Mouse (Mus musculus) heart, adult 2 months (tissue): ENCODE results near the gene Prokr2. TPM values are rescaled to one million over a fixed set of nuclear protein-coding genes. Genes with fewer than 3 reads are reported as not detected.
"Not testable (repeated sequence)": the region's sequence is repeated elsewhere in the genome, so short reads cannot be mapped to it uniquely, and the experiment has no call there.

Experiments used
- DNase-seq, 2 experiments: peaks; one replicate each; pipeline ENCODE4 v3.0.0; 2021
- H3K27ac ChIP-seq: fragments of 200-600 bp; 2 replicates; pipeline ENCODE4 v1.8.1; 2022
- H3K27me3 ChIP-seq: fragments of 200-500 bp; 2 replicates; pipeline ENCODE4 v1.6.1; 2012; ENCODE audit warnings: mild to moderate bottlenecking, low read length, inconsistent platforms, mixed read lengths; ENCODE audit not compliant: control insufficient read depth, insufficient read depth
- H3K36me3 ChIP-seq: fragments of 200-500 bp; 2 replicates; pipeline ENCODE4 v1.6.1; 2012; ENCODE audit warnings: low read length, inconsistent platforms; ENCODE audit not compliant: control insufficient read depth, insufficient read depth
- H3K4me1 ChIP-seq: fragments of 200-500 bp; 2 replicates; pipeline ENCODE4 v1.6.1; 2011; ENCODE audit warnings: low read length; ENCODE audit not compliant: control insufficient read depth, insufficient read depth
- H3K4me3 ChIP-seq: fragments of 200-600 bp; 2 replicates; pipeline ENCODE4 v1.8.1; 2022
- H3K79me2 ChIP-seq: fragments of 200-500 bp; replicated peaks from 2 replicates; pipeline ENCODE4 v1.6.1; 2012; ENCODE audit warnings: mild to moderate bottlenecking, inconsistent platforms, low read length, moderate library complexity, mixed read lengths; ENCODE audit not compliant: control insufficient read depth, insufficient read depth
- H3K9ac ChIP-seq: fragments of 200-500 bp; 2 replicates; pipeline ENCODE4 v1.6.1; 2012; ENCODE audit warnings: low read depth, mild to moderate bottlenecking, control low read depth, inconsistent platforms, low read length, mixed read lengths
- CTCF ChIP-seq: fragments of 200-600 bp; IDR thresholded peaks from 2 replicates; pipeline ENCODE4 v1.8.1; 2022; ENCODE audit warnings: antibody characterized with exemption, mild to moderate bottlenecking, moderate library complexity
- EP300 ChIP-seq: fragments of 200-500 bp; IDR thresholded peaks from 2 replicates; pipeline ENCODE4 v1.6.1; 2011; ENCODE audit warnings: low read depth, low read length, control low read depth; ENCODE audit not compliant: insufficient read depth
- POLR2A ChIP-seq: fragments of 200-500 bp; IDR thresholded peaks from 2 replicates; pipeline ENCODE4 v1.6.1; 2011; ENCODE audit warnings: mild to moderate bottlenecking, low read depth, low read length, control low read depth; ENCODE audit not compliant: insufficient read depth
- WGBS: fragments of 180-500 bp; shearing (Covaris S2); methylation state at CpG from one replicate; pipeline ENCODE4 v1.1.7; 2018; 5-methylcytosine and 5-hydroxymethylcytosine counted together
- intact Hi-C: fragments of 180-260 bp; cut with DNase I; formaldehyde crosslinking; loops from one replicate; pipeline ENCODE4 v1.15.1; 2025
- polyA plus RNA-seq: library from polyadenylated mRNA; depleted of rRNA; stranded (reverse); fragments of >200 nt; gene quantifications from 2 replicates; pipeline ENCODE4 v1.2.3, GENCODE M21; 2012
- total RNA-seq, 2 experiments: library from RNA; stranded (reverse); gene quantifications; 2 replicates each; pipeline ENCODE4 v1.2.3; 2021

Gene Prokr2
- total and polyA plus RNA-seq, 3 experiments, result 0.04 to 0.11 (median 0.08) TPM

- no peak for TF ChIP-seq POLR2A
- no peak for TF ChIP-seq EP300
- no peak for TF ChIP-seq CTCF
- Histone ChIP-seq H3K27ac (no peak overlapping the region), H3K27me3 (no peaks in the 10 kb centered on the region), H3K9ac (no peak overlapping the region), H3K36me3 (no peaks in the 10 kb centered on the region), H3K4me1 (no peaks in the 10 kb centered on the region), H3K79me2 (no peaks in the 10 kb centered on the region), H3K4me3 (no peak overlapping the region)
- intact Hi-C loops, result no loop called here
- 45% methylated on average over 4 of the region's 4 CpGs for WGBS
- DNase-seq, result no peak
Observed at GRCm38 (mm10) chr2:132323541-132323940, 61.7 kb downstream of the Prokr2 start.

- DNase-seq, result no peak
- TF ChIP-seq POLR2A (no peak), EP300 (no peak), CTCF (no peak)
- Histone ChIP-seq H3K36me3 (no peaks in the 10 kb centered on the region), H3K79me2 (no peaks in the 10 kb centered on the region), H3K27me3 (no peaks in the 10 kb centered on the region), H3K4me1 (no peaks in the 10 kb centered on the region), H3K9ac (no peak overlapping the region), H3K27ac (no peak overlapping the region), H3K4me3 (no peak overlapping the region)
- 74% methylated on average over 5 of the region's 5 CpGs for WGBS
- intact Hi-C loops, result no loop called here
Observed at GRCm38 (mm10) chr2:132320516-132320915, 64.7 kb downstream of the Prokr2 start.

- H3K79me2 ChIP-seq, result no peaks in the 10 kb centered on the region
- no peak overlapping the region for H3K4me3 ChIP-seq
- H3K9ac ChIP-seq, result no peak overlapping the region
- TF ChIP-seq POLR2A, result no peak
- no peak for TF ChIP-seq EP300
- no peak for TF ChIP-seq CTCF
- H3K4me1 ChIP-seq, result no peaks in the 10 kb centered on the region
- H3K36me3 ChIP-seq, result no peaks in the 10 kb centered on the region
- WGBS, result 79% methylated on average over 1 of the region's 1 CpGs
- H3K27ac ChIP-seq, result no peak overlapping the region
- intact Hi-C loops, result loop anchor here (10.0 kb wide), 1 partner anchor 588 kb away; no protein-coding TSS in a partner anchor
- H3K27me3 ChIP-seq, result no peaks in the 10 kb centered on the region
- peak in 1 of 2 experiments; percentile 4 for DNase-seq
Observed at GRCm38 (mm10) chr2:132317178-132317577, 68.1 kb downstream of the Prokr2 start.

GRCm38 (mm10) chr2:132316041-132316808 is 69.0 kb downstream of the Prokr2 start:
- Histone ChIP-seq H3K79me2 (no peaks in the 10 kb centered on the region), H3K27me3 (no peaks in the 10 kb centered on the region), H3K9ac (no peak overlapping the region), H3K36me3 (no peaks in the 10 kb centered on the region), H3K4me1 (no peaks in the 10 kb centered on the region), H3K4me3 (no peak overlapping the region), H3K27ac (no peak overlapping the region)
- WGBS, result 40% methylated on average over 8 of the region's 8 CpGs
- intact Hi-C loops, result loop anchor here (1.0 to 10.0 kb wide), 3 partner anchors 54 to 589 kb away; no protein-coding TSS in a partner anchor
- peak; percentile 53 to 64 for DNase-seq
- TF ChIP-seq EP300, result peak; percentile 81
- TF ChIP-seq CTCF, result peak; percentile 95
- TF ChIP-seq POLR2A, result no peak

GRCm38 (mm10) chr2:132314057-132314456 is 71.2 kb downstream of the Prokr2 start:
- not testable (repeated sequence) for H3K4me3 ChIP-seq, H3K9ac ChIP-seq, H3K4me1 ChIP-seq, H3K36me3 ChIP-seq, H3K79me2 ChIP-seq, H3K27ac ChIP-seq, H3K27me3 ChIP-seq
- TF ChIP-seq CTCF, result peak; percentile 39
- WGBS, result 88% methylated on average over 8 of the region's 8 CpGs
- DNase-seq, result peak in 1 of 2 experiments; percentile 5
- intact Hi-C loops, result loop anchor here (10.0 kb wide), 1 partner anchor 591 kb away; no protein-coding TSS in a partner anchor

GRCm38 (mm10) chr2:132313568-132313967 is 71.7 kb downstream of the Prokr2 start:
- no peak overlapping the region for H3K9ac ChIP-seq
- intact Hi-C loops, result loop anchor here (10.0 kb wide), 1 partner anchor 591 kb away; no protein-coding TSS in a partner anchor
- no peaks in the 10 kb centered on the region for H3K27me3 ChIP-seq
- no peak overlapping the region for H3K4me3 ChIP-seq
- H3K79me2 ChIP-seq, result no peaks in the 10 kb centered on the region
- DNase-seq, result peak in 1 of 2 experiments; percentile 4
- no peak overlapping the region for H3K27ac ChIP-seq
- 100% methylated on average over 2 of the region's 2 CpGs for WGBS
- H3K4me1 ChIP-seq, result no peaks in the 10 kb centered on the region
- TF ChIP-seq POLR2A, result no peak
- TF ChIP-seq CTCF, result no peak
- no peak for TF ChIP-seq EP300
- no peaks in the 10 kb centered on the region for H3K36me3 ChIP-seq
